Mouse (Mus musculus) liver, adult (tissue): Measurements from ENCODE around the gene Tex45.

Experiments
- GATA4 ChIP-seq: IDR thresholded peaks from 2 replicates; pipeline ENCODE4 v1.6.1; 2014; ENCODE audit warnings: mild to moderate bottlenecking, low read length; ENCODE audit not compliant: insufficient replicate concordance

The Tex45 gene

GRCm38 (mm10) chr8:3470562-3470961 lies at the start of gene Tex45:
TSS of gene Tex45 (plus strand) at chr8:3470862.
- TF ChIP-seq GATA4, result no peak

GRCm38 (mm10) chr8:3421507-3421906 lies 49.2 kb upstream of the Tex45 start:
- no peak for TF ChIP-seq GATA4

- TF ChIP-seq GATA4, result no peak
Observed at GRCm38 (mm10) chr8:3425217-3425616, 45.4 kb upstream of the Tex45 start.

- TF ChIP-seq GATA4, result no peak
Observed at GRCm38 (mm10) chr8:3426211-3426610, 44.5 kb upstream of the Tex45 start.

- TF ChIP-seq GATA4, result no peak
Observed at GRCm38 (mm10) chr8:3428426-3428825, 42.2 kb upstream of the Tex45 start.

GRCm38 (mm10) chr8:3429966-3430365 lies 40.7 kb upstream of the Tex45 start:
- no peak for TF ChIP-seq GATA4

GRCm38 (mm10) chr8:3431113-3431512 lies 39.5 kb upstream of the Tex45 start:
- TF ChIP-seq GATA4, result no peak

GRCm38 (mm10) chr8:3436492-3436891 lies 34.2 kb upstream of the Tex45 start:
- no peak for TF ChIP-seq GATA4

GRCm38 (mm10) chr8:3439510-3439909 lies 31.2 kb upstream of the Tex45 start:
- TF ChIP-seq GATA4, result no peak

- TF ChIP-seq GATA4, result no peak
Observed at GRCm38 (mm10) chr8:3449226-3449625, 21.4 kb upstream of the Tex45 start.

GRCm38 (mm10) chr8:3450670-3451069 lies 20.0 kb upstream of the Tex45 start:
- TF ChIP-seq GATA4, result no peak

GRCm38 (mm10) chr8:3451992-3452391 lies 18.7 kb upstream of the Tex45 start:
- TF ChIP-seq GATA4, result no peak

- no peak for TF ChIP-seq GATA4
Observed at GRCm38 (mm10) chr8:3463248-3463647, 7.4 kb upstream of the Tex45 start.

GRCm38 (mm10) chr8:3464309-3464708 lies 6.4 kb upstream of the Tex45 start:
- no peak for TF ChIP-seq GATA4

GRCm38 (mm10) chr8:3467006-3467885 lies 3.4 kb upstream of the Tex45 start, which contains the start of gene Pex11g:
TSS of gene Pex11g (minus strand) at chr8:3467680.
- TF ChIP-seq GATA4, result no peak

- TF ChIP-seq GATA4, result no peak
Observed at GRCm38 (mm10) chr8:3467886-3468545, 2.6 kb upstream of the Tex45 start.
